Mouse (Mus musculus) 3T3-L1 (cell line): Measurements from ENCODE around the gene Sept9.

Experiments used
- DNase-seq: peaks from one replicate; pipeline ENCODE4 v3.0.0-alpha.2; 2015; ENCODE audit warnings: low read depth, low spot score

Sept9 gene

DNA sequence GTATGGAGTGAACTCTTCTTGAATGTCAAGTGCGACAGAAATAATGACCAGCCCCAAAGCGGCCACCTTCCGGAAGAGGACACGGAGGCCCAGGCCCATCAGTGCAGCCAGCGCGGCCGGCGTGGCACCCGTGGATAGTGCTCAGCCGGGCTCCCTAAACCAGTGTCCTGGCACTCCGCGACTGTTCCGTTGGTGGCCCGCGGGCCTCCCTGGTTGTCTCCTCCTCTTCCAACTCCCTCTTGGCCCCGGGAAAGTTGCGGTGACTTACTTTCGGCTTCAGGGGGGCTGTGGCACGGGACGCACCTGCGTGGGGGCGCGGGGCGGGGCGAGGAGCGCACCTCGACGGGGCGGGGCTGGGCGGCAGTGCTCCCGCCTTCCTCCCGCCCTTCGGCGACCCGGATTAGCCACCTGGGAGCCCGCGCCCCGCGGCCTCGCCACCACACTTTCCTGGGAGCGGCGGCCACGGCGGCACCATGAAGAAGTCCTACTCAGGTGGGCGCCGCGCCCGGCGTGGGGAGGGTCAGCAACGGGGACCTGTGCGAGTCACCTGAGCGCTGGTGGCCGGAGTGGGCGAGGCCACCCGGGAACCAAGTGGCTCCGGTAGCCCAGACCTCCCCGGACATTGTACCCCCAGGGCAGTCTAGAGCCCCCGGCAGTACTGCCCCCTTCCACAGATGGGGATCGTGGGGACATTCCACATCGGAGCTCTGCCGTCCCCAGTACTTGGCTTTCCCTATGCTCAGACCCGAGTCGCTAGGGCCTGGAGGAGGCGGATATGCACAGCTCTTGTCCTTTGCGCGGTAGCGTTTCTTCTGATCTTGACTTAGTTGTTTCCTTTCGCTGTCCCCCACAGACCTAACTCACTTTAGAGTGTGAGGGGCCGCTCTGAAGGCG lies at the start of gene Sept9:
Sept9 (plus strand) TSS at position 380 of the 894 bp plus-strand sequence.
- DNase-seq, result no peak

- no peak for DNase-seq
Measured at GRCm38 (mm10) chr11:117150467-117150966, 48.9 kb upstream of the Sept9 start.

DNA sequence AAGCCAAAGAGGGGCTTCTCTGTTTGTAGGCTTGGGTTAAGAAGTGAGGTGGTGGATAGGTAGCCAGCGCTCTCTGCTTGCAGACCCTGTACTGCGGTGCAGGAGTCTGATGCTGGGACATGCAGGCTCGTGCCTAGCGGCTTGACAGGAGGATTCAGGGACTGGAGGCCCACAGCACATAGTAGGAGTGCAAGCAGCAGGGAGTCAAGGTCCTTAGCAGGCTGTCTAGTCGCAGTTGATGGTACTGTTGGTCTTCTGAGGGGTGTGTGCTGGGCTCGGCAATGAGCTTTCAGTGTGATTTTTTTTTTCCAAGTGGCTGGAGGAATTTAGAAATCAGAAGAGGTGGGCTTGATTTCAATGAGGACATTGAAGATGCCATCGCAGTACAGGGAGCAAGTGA lies 48.0 kb upstream of the Sept9 start:
- no peak for DNase-seq

DNA sequence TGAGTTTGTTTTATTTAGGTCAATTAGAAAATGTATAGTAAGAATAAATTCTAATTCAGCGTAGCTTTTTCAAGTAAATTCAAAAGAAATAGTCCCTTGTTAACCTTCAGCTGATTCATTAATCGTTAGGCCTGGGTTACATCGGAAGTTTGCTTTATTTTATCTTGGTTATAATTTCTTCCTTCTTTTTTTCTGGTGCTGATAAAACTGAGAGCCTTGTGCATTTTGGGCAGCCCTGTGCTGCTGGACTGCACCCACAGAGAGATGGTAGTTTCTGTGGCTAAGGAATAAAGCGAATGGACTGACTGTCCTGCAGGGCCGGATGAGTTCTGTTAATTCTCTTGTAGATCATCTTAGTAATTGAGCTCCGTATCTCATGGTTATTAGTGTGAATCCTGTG lies 46.9 kb upstream of the Sept9 start:
- no peak for DNase-seq

DNA sequence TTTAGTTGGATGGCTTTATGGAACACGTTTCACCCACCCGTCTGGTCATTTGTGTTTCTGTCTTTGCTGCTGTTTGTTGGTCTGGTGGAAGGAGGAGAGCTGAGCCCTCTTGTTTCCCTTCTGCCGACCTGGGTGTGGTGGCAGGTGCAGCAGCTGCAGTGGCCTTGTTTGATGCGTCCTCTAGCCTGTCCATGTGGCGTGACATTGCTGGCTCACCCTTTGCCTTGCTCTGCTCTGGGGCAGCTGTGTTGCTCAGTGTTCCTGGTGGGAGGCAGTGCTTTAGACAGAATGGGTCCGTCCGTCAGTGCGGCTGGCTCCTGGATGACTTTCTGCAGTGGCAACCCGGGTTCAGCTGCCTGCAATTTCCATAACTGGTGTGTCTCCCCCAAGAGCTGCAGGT lies 45.9 kb upstream of the Sept9 start:
- no peak for DNase-seq

GRCm38 (mm10) chr11:117154088-117154815 lies 45.2 kb upstream of the Sept9 start:
- DNase-seq, result peak; percentile 56

GRCm38 (mm10) chr11:117156725-117157124 lies 42.7 kb upstream of the Sept9 start:
- DNase-seq, result no peak

DNA sequence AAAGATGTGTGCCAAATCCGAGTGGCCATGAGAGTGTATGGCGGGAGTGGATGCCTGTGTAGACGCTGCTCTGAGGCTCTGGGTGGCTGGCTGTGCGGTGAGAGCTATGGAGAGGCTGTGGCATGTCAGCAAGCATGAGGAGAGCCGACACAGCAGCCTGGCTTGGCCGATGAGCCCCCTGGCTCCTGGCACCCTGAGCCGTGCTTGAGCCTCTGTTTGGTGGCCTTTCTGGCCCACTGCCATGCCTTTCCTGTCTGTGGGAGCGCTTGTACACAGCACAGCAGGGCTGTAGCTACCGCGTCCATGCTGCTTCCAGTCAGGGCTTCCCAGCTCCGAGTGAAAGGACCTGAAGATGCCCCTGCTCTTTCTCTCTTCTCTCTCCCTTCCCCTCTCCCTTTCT lies 41.1 kb upstream of the Sept9 start:
- no peak for DNase-seq

GRCm38 (mm10) chr11:117159257-117159945 lies 40.1 kb upstream of the Sept9 start:
- DNase-seq, result peak; percentile 35

DNA sequence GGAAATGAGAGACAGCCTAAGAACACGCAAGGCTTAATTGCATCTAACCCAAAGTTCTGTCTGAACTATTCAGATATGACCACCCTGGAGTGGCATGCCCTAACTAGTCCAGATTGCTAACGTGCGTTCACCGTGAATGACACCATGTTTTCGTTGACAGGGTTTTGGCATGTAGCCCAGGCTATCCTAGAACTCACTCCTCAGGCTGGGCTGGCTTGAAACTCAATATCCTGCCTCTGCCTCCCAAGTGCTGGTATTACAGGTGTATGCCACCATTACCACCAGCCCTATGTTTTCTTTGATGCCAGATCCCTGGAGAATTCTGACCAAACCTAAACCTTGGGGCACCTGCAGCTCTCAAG lies 39.5 kb upstream of the Sept9 start:
- peak; percentile 20 for DNase-seq

DNA sequence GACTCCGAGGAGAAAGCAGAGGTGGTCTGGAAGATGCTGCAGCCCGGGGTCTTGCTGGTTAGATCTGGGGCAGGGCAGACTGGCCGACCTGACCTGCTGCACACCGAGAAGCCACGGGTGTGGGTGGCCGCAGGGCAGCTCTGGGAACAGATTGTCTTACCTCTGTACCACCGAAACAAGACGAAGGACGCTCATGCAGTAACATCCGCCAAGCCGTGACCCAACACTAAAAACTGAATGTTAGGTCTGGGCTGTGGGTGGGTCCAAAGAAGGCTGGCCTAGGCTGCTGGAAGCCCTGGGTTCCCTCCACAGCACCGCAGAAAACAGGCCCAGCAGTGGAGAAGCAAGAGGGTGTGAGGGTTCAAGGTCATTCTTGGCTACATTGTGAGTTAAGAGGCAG lies 38.7 kb upstream of the Sept9 start:
- DNase-seq, result no peak

- no peak for DNase-seq
Measured at GRCm38 (mm10) chr11:117161574-117161973, 37.9 kb upstream of the Sept9 start.

DNA sequence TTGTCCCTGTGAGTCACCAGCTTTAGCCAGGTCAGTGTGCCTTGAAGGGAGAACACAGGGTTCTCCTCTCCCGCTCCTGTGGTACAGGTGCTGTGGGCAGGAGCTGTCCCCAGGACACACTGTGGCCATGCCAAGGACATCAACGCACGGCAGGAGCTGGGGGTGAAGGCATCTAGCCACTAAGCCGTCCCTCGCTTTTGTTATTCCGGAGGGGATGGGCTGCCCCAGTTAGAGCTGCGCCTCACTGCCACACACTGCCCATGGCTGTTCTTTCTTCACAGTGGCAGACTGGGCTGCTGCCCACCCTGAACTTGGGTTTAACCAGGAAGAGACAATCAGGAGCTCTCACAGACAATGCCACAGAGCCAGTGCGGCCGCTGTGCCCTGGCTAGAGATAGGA lies 36.4 kb upstream of the Sept9 start:
- no peak for DNase-seq

DNA sequence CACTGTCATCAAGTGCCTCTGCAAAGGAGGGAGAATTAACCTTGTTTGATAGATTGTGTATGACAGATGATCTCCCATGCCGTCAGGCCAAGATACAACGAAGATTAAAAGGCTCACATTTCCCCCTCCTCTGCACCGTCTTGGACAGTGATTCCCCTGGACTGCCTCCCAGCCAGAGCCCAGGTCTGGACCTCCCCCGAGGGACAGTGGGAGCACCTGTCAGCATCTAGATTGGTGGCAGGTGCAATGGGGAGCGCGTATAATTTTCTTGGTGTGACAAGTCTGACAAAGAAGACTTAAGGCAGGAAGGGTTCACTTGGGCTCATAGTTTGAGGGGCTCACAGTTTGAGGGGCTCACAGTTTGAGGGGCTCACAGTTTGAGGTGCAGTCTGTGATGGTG lies 35.7 kb upstream of the Sept9 start:
- DNase-seq, result no peak

DNA sequence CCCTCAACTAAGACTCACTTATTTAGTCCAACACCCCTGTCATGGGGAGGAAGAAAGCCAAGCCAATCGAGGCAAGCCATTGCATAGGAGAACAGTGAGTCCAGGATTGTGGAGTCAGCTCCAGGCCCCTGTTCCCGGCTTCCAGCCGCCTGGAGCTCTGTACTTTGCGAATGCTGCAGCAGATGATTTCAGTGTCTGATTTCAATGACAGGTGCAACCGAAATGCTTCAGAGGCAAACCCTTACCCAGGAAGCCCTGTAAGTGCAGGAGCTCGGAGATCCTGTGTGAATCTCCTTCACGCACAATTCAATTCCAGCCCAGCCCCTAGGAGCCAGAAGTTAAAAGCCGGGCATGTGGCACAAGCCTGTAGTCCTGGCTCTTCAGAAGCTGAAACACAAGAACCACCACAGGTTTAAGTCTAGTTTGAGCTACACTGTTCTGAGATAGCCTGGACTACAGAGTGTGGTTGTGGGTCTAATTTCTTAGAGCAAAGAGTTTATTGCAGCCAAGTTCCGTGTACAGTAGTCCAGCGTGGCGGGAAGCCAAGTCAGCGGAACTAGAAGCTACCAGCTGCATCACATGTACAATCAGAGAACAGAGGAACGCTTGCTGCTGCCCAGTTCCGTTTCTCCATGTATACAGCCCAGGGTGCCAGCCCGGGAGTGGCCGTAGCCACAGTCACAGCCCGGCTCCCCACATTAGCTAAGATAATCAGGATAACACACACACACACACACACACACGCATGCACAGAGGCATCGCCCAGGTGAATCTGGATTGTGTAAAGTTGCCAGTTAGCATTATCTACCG lies 31.0 kb upstream of the Sept9 start:
- no peak for DNase-seq

GRCm38 (mm10) chr11:117169088-117169635 lies 30.3 kb upstream of the Sept9 start:
- DNase-seq, result no peak

DNA sequence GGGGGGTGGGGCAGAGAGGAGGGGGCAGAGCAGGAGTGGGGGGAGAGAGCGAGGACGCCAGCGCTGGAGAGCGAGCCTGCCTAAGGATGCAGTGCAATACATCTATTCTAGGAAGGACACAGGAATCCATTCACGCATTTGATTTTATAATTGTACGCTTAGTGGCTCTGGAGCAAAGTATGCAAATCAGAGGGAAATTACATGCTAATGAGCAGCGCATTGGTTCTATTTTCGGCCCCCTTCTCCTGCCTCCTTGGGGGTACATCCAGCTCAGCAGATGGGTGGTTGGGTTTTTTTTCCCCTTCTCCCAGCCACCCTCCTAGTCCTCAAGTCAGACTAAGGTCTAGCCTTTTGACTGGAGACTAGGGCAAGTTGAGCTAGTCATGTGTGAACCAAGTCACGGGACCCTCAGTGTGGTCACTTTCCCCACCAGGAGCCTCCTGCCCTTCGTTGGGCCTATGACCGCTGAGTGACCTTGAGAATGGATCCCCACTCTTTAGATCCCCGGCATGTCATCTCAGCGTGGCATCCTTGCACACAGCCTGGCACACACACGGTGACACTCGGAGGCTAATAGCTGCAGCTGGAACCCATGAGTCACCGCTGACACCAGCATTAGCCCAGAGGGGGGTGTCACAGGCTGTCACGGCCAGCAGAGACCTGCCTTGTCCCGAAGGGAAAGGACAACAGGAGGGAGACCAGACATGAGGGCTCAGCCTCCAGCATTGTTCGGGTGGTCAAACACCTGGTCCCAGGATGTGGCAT lies 29.5 kb upstream of the Sept9 start:
- no peak for DNase-seq

DNA sequence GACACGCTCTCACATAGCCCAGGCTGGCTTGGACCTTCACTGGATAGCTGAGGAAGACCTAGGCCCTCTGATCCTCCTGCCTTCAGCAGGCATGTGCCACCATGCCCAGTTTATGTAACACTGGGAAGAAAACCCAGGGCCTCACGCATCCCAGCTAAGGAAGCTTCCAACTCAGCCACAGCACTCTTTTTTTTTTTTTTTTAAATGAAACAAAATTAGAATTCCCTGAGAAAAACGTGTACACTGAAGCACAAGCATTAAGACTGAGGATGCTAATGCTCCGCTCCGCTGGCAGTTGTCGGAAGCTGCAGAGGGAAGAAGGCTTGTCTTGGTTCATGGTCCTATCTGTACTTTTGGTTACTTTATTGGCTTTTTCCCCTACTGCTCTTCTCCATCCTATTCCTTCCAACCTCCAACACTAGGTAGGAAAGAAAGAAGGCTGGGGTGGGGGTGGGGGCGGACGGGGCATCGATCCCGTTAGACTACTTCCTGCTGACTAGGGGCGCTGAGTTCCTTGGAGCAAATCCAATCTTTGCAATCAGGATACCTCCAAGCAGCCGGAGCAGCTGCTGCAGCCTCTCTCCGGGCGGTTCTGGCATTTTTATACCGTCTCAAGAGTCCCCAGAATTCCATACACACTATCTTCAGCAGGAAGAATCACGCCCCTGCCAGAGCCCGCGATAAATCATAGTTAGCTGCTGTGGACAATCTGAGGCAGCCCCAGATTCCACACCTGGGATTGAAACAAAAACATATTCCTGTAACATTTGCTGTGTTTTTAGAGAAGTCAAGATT lies 25.2 kb upstream of the Sept9 start:
- DNase-seq, result no peak

GRCm38 (mm10) chr11:117174924-117175323 lies 24.5 kb upstream of the Sept9 start:
- DNase-seq, result no peak
